Mouse (Mus musculus): ENCODE data around the gene Mfsd7a.

Gene Mfsd7a

GRCm38 (mm10) chr5:108431196-108431595, 17.5 kb downstream of the Mfsd7a start:
- DNase-seq = no peak

GRCm38 (mm10) chr5:108427186-108427585, 21.5 kb downstream of the Mfsd7a start:
- peak in 1 of 2 experiments; percentile 64 for DNase-seq

- DNase-seq = no peak
These were observed 25.3 kb downstream of the Mfsd7a start for GRCm38 (mm10) chr5:108423427-108423826.

- no peak for DNase-seq
These were observed 25.9 kb downstream of the Mfsd7a start for GRCm38 (mm10) chr5:108422741-108423140.

GRCm38 (mm10) chr5:108414711-108415110, 34.0 kb downstream of the Mfsd7a start:
- DNase-seq = no peak

- DNase-seq = no peak
These were observed 41.7 kb downstream of the Mfsd7a start for GRCm38 (mm10) chr5:108406977-108407376.

GRCm38 (mm10) chr5:108405460-108405859, 43.2 kb downstream of the Mfsd7a start:
- no peak for DNase-seq

- DNase-seq = no peak
These were observed 45.2 kb downstream of the Mfsd7a start for GRCm38 (mm10) chr5:108403453-108403852.
